Mouse (Mus musculus): ENCODE measurements around the gene Arl13a.
"Not testable (repeated sequence)": the region's sequence is repeated elsewhere in the genome, so short reads cannot be mapped to it uniquely, and the experiment has no call there.

Gene Arl13a

DNA sequence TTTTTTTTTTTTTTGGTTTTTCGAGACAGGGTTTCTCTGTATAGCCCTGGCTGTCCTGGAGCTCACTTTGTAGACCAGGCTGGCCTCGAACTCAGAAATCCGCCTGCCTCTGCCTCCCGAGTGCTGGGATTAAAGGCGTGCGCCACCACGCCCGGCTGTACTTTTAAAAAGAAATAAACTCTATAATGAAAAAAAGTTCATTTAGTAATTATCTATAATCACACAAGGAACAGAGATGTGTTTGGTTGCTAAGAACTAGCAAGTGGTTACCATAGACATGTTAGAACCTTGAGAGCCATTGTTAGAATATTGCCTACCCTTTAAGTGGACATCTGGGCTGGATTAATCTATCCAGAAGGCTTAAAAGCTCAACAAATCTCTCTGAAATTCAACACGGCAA, at the start of gene Arl13a:
Gene Arl13a, plus strand, starts transcription at position 301 of the 400 bp plus-strand sequence.
- DNase-seq = not testable (repeated sequence)

DNA sequence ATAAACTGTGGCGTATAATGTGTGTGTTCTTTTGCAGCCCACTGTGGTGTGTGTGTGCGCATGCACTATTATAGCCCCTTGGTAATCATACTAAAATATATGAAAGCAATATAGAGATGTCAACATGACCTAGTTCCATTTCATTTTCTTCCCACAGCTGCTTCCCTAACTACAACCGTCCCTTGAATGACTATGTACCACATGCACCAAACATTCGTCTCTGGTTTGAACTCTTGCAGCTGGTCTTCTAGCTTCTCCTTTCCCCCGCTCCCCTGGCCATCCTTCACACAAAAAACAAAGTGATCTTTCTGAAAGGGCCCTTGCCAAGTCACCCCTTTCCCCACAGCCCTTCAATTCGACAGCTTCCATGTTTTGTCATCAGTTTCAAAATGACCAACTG, 47.3 kb upstream of the Arl13a start:
- DNase-seq = no peak

DNA sequence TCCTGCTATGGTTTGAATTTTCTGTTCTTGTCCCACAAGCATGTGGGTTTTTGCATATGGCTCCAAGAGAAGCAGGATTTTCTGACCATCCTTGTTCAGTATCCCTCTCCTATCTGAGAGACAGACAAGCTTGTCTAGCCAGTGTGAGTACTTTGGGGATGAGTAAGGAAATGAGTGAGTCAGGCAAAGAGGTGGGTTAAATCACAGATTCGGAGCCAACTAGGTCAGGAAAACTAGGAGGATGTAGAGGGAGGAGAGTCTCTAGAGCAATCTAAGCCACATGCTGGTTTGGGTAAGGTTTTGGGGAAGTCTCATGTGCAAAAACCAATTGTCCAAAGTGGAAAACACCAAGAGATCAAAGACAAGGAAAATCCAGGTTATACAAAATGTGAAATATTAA, 45.8 kb upstream of the Arl13a start:
- no peak for DNase-seq

DNA sequence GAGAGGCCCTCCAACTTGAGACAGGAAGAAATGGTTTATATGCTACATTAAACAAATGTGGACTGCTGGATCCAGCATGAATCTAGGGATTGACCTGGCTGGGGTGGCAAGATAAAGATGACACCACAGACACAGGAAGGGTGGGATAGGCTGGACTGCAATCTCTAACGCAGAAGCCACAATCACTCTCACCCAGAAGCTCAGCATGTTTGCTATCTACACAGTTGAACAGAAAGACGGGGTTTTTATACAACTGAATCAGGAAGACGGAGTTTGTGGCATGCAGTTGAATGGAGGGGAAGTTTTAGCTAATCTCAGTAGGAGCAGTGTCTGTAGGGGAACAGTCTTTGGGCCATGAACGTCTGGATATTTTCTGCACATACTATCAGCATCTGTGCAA, 45.3 kb upstream of the Arl13a start:
- no peak for DNase-seq

DNA sequence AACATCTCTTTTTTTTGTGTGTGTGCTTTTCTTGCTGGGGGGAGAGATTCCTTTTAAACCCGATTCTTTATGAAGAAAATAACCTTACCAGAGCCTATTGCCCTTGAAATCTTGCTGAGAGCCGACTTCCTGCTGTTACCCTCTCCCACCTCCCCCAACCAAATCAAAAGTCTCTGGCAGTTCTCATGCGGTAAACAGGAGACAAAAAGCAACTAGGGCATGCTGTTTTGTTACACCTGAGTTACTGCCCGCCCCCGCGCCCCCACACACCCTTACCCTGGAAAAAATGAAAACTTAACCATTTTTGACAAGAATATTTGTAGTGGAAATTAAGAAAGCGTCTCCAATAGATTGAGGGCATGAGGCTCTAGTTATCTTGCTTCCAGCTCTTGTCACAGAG, 29.1 kb upstream of the Arl13a start:
- DNase-seq = no peak

DNA sequence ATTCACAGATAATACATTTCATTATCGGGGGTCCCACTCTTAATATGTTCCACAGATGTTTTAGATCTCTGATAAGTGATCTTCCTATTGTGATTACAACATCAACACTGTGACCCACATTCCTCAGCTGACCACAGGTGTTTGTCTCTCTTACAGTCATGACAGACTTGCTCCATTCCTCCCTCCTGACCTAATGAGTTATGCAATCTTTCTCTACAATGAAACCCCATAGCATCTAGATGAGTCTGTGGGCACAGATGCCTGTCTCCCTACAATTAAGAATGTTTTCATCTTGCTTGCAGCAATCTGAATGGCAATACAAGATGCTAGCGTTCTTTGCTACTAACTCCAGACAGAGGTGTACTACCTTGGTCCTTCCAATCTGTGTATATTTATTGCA, 26.9 kb upstream of the Arl13a start:
- no peak for DNase-seq

DNA sequence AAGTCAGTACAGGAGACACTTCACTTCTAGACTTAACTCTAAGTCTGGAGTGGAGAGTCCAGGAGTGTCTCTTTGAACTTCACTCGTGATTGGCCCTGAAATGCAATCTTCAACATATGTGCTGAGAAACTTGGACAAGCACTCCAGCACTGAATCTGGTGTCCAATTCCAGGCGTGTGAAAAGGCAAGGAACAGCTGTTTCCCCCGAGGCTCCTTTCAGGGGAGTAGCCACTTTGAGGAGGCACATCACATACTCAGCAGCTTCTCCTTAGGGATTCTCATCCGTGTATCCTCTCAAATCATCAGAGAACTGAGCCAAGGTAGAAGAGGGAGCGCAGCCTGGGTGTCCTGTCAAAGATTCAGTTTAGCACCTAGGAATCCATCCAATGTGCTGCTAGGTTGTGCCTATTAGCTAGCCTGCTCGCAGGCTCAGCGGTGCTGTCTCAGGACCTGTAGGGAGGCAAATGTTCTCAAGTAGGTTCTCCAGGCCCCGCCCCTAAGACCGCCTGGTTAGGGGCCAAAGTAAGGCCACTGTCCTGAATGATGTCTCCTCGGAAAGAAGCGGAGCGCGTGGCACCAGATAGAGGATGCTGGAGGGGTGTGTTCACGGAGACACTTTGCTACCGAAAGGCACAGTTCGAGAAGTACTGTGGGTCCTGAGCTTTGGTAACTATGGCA, 25.1 kb upstream of the Arl13a start, which contains the start of gene Xkrx:
Gene Xkrx, minus strand, starts transcription at position 34 of the 678 bp plus-strand sequence.
- DNase-seq = no peak

DNA sequence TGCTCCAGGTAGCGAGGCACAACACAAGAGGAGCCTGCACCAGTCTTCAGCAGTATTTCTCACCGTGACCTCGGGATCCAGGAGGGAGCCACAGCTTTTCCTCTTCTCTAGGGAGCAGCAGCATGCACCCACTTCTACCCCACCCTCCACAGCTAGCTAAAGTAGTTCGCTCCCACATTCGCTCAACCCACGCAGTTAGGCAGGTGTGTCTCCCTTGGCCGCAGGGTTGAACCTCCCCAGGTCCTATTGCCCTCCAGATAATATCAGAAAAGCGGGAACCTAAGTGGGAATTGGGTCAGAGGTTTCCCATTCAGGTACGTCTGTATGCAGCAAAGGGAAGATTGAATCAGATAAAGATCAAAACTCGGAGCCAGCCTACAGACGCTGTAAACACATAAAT, 24.5 kb upstream of the Arl13a start:
- no peak for DNase-seq

DNA sequence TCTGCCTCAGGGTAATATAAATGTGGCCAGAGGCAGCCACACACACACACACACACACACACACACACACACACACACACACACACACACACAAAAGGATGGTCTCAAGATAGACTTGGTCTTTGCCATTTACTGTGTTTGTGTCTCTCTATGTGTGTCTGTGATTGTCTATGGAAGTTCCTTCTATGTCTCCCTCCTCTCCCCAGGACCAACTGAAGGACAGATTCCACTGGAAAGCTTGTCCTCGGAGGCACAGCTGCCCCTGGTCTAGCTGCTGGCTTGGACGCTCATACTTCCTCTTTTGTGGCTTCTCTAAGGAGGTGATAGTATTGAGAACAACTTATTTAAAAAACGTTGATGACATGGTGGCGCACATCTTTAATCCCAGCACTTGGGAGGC, 23.8 kb upstream of the Arl13a start:
- DNase-seq = no peak

DNA sequence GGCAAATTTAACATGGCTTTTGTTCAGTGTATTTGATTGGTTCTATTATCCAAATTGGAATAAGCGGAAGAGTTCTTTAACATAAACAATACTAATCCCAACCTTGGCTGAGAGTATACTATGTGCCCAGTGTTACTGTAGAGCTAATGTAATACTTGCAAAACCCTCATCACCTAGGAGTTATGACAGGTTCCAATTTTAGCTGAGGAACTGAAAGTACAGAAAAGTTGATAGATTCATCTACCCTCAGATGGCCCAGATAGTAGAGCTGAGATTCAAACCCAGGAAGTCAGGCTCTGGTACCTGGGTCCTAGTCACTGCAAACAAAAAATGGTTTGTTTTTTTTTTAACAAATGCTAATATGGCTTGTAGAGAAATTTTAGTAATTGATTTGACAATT, 16.7 kb upstream of the Arl13a start:
- no peak for DNase-seq

DNA sequence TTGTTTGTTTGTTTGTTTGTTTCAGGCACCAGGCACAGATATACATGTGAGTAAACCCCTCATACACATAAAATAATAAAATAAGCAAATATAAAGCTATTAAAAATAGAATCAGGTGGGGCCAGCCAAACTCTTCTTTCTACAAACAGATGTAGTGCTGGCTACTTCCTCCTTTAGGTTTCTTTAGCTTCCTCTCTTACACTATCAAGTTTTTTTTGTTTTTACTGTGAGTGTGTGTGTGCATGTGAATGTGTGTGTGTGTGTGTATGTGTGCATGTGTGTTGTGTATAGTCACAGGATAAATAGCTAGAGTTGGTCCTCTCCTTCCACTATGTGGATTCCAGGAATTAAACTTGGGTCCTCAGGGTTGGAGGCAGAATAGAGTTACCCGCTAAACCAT, 12.6 kb upstream of the Arl13a start:
- no peak for DNase-seq

DNA sequence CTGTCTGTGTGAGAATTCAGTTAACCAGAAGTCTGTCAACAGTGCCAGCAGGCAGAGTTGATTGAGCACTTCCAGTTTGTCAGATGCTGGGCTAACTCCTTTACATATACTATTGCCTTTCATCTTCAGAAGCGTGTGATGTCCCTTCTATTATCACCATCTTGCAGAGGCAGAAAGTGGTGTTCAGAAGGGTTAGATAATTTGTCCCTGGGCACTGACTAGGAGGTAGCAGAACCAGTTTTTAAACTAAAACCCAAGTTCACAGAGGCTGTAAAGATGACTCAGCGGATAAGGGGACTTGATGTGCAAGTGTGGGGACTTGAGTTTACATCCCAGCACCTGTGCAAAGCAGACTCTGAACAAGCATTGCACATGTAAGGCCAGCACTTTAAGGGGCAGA, 21.2 kb downstream of the Arl13a start:
- no peak for DNase-seq

DNA sequence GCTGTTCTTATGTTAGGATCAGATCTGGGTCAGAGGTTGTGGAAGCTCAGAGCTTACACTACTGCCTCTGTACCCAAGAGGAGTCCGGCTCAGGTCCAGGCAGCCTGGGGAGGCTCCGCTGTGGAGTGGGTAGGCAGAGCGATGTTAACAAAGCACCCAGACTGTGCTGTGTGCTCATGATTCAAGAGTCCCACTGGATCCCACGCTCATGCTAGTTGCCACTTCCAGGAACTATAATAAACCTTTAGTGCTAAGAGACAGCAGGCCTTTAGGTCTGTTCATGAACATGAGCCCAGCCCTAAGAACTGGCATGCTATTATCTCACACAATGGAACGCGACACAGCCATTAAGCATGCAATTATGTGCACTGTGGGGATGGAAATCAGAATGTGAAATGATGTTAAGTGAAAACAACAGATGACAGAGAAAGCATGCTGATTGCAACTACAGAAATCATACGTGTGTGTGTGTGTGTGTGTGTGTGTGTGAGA, 23.9 kb downstream of the Arl13a start:
- no peak for DNase-seq

DNA sequence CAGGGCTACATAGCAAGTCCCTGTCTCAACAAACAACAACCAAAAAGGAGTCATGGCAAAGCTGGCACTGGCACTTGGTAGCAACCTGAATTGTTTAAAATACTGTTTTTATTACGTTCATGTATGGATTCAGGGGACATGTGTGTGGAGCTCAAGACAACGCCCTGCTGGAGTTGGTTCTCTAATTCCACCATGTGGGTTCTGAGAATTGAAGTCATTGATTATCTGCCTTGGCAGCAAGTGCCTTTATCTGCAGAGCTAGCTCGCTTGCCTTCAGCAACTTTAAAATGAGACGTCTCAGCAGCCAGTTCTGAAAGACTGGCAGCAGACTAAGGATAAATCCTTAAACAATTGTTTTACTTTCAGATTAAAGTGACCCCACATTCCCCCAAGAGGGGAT, 30.9 kb downstream of the Arl13a start:
- no peak for DNase-seq

DNA sequence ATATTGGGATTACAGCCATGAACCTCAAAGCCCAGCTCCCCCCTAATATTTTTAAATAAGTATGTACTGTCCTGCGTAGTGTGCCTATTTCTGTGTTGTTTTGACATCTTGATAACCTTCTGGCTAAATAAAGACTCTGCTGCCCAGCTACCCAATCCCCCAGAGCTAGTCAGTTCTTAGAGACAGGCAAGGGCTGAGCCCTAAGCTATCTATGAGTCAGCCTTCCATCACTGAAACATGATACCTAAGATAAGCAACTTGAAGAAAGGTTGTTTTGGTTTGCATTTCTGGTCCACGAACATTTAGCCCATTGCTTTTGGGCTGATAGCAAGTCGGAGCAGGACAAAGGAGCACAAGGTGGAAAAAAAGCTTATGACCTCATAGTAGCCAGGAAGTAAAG, 33.3 kb downstream of the Arl13a start:
- DNase-seq = no peak

DNA sequence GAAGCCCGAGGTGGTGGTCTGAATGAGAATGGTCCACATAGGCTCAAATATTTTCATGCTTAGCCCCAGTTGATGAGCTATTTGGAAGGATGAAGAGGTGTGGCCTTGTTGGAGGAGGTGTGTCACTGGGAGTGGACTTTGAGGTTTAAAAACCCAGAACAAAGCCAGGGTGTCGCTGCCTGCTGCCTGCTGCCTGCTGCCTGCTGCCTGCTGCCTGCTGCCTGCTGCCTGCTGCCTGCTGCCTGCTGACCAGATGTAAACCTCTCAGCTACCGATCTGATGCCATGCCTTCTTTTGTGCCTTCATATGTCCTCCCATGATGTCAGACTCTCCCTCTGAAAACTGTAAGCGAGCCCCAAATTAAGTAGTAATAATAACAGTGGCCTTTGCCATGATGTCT, 34.6 kb downstream of the Arl13a start, which contains the start of gene Nox1:
Gene Nox1, minus strand, starts transcription at position 101 of the 400 bp plus-strand sequence.
- no peak for DNase-seq

DNA sequence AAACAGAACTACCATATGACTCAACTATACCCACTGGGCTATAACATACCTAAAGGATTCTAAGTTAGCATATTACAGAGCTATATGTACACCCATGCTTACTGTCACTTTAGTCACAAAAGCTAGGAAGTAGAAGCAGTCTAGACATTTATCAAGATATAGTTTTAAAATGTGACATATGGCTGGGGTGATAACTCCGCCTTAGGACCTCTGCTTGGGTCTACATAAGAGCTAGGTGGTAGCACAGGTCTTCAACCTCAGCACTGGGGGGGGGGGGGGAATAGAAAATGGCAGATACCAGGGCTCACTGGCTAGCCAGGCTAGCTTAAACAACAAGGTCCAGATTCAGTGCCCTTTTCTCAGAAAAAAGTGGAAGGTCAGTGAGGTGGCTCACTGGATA, 45.7 kb downstream of the Arl13a start:
- DNase-seq = no peak

DNA sequence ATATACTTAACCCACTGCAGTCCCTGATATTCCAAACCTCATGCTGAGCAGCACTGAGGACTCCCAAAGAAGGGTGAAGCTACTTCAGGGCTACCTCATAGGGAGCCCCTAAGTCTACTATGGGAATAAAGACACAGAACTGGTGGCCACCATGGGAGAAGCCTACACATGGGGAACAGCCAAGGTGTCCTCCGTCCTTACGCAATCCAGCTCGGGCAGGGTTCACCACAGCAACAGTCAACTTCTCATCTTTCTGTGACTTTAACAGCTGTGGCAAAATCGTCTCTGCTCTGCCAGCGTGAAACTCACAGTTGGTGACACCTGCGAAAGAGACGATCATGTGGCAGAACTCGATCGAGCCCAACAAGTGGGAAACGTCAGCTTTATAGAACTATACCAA, 51.0 kb downstream of the Arl13a start:
- no peak for DNase-seq

DNA sequence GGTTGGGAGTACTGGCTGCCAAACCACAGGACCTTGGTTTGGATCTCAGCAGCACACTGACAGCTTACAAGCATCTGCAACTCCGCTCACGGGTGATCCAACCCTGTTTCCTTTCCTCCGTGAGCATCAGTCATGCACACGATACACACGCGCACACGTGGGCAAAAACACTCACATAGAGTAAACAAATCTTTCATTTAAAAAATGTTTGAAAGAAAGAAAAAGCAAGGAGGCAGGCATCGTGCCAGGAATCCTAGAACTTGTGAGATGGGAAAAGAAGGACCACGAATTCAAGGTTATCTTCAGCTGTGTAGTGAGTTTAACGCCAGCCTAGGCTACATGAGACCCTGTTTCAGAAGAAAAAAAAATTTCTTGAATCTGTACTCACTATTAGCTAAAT, 58.6 kb downstream of the Arl13a start:
- DNase-seq = no peak

DNA sequence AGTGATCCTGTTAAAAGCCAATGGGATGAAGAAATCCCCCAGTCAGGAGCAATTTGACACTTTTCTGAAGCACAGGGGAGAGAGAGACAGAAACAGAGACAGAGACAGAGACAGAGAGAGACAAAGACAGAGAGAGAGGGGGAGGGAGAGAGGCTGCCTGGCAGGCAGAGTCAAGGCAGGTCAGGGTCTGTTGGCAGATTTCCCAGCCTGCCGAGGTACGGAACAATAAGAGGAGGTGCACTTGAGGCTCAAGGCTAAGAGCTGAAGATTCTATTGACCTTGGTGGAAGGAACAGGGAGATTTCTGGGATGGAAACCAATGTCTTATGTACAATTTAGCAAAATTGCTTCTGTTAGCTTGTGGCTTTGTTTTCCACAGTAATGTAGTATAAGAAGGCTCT, 60.9 kb downstream of the Arl13a start:
- DNase-seq = peak; percentile 11
